Mouse (Mus musculus) ES-CJ7 (cell line): ENCODE measurements around the gene Csk.

ENCODE experiments used
- DNase-seq: peaks from one replicate; pipeline ENCODE4 v3.0.0; 2011; ENCODE audit warnings: low read depth, low spot score

Gene Csk

DNA sequence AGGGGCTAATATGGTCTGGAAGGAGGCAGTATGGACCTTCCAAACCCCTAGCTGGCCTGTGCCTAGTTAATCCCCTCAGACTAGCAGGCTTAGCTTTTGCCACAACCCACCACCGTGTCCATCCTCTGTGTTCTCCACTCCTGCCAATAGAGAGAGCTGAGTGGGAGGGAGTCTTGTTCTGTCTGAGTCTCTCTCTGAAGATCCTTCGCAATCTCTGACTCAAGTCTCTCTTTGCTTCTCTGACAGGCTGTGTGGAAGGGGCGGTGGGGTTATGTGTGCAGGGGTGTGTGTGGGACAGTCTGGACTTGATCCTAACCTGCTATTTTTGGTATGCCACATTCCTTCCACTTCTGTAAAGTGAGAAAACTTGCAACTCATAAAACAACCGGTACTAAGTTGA lies 48.6 kb downstream of the Csk start:
- DNase-seq: no peak

DNA sequence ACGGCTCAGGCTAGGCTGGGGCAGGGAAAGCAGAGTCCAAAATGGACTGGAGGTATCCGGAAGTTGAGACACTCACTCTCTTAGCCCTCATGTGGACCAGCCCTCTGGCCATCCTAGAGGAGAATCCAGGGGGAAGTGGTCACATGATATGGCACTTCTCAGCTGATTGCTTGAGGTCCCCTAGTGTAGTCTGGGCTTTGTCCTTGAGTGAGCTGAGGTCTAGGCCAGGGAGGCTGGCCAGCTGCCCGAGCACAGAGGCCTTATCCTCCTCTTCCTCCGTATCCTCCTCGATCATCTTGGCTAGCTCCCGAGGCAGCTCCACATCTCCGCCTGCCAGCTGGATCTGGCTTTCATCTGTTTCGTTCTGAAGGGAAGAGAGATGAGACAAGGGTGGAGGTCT lies 51.3 kb downstream of the Csk start:
- no peak for DNase-seq

DNA sequence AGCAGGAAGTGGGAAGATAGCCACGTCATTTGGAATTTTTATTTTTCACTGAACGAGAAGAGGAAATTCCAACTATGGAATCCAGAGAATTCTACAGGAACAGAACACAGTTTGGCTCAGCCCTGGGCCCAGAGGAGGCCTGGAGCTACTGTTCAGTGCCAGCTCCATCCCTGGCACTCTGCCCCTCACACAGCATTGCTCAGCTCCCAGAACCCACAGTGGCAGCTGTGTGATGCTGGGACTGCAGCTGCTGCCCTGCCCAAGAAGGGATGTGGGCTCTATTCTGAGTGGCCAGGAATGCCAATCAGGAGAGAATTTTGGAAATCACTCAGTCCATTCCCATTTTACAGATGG lies 52.1 kb downstream of the Csk start:
- no peak for DNase-seq

DNA sequence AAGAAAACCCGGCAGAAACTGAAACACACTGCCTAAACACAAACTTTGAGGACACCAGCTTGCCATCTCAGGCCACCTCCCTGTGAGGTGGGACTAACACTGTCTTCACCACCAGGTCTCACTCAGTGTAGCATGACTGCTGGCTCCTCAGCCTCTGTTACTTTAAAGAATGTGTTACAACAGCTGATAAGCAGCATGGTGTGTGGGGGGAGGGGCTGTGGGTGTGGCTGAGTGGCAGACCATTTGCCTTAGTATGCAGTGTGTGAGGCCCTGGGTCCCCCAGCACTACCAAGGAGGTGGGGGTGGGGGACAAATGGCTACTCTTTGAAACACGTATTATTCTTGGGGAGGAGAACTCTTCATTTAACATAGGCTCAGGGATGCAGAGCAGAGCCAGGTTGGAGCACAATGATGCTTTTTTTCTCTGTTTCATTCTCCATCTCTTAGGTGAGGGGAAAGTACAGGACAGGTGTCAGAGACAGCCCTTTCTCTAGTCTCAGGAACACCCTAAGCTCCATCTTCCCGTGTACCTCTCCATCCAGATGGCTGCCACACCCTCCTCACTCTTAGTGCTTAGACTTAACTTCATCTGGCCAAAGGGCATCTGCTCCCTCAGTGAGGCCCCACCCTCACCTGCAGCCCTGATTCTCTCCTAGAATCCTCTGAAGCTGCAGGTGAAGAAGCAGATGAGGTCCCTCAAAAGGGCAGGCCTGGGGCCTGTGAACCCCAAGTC lies 52.6 kb downstream of the Csk start:
- DNase-seq: peak; percentile 40

DNA sequence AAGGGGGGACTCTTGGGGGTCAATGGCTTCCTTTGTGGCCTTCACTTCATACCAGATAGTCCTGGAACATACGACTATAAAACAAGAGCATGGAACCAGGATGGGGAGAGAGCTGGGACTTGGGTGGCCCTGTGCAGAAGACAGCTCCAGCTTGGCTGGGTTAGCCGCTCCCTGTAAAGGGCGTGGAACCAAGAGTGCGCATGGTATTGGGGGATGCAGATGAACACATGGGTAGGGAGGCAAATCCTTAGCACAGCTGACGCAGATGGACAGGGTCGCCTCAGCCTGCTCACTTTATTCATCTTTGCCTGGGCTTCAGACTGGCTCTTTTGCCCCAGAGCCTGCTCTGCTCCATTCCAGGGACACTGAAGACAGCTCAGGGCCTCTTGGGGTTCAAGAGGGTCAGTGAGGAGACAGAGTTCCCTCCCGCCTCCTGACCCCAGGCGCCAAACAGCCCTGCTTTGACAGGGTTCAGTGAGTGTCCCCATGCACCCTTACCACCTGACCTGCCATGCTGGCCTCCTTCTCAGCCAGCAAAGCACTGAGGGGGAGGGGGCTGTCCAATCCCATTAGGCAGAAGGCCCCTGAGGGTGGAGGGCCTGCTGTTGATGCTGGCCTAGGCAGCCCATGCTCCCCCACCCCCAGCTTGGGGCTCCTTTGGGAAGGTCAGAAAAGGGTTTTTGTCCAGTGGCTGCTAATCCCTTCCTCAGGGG lies 54.4 kb downstream of the Csk start:
- no peak for DNase-seq

DNA sequence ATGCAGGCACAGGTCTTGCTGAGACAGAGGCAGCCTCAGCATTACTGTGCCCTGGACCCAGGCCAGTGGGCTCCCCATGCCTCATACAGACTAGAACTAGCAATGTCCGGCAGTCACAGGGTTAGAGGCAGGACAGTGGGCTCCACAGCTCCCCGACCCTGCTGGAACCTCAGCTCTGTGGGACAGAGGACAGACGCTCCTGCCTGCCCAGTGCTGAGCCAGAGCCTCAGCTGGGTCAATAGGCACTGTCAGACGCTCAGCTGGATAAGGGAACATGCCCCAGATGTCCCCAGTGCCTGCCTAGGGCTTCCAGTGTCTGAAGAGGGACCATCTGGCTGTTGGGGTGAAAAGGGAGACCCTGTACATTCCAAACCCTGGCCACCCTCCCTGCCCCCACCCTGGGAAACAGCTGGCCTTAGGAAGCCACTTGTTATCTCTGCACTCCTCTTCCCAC lies 55.5 kb downstream of the Csk start:
- no peak for DNase-seq

DNA sequence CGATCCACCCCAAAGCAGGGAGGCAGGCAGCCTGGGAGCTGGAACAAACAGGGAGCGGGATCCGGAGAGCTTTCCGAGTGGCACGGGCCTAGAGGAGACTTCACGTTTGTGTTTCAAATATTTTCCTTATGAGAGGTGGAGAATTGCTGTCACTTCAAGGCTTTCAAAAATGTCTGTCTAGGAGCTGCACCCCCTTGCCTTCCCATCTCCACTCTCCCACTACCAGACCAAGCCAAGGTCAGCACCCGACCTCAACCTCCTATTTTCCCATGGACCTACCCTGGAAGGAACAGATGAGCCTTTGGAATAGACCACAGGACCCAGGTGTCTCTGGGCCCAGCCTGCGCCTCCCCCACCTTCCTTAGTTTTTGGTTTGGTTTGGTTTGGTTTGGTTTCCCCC lies 56.2 kb downstream of the Csk start:
- no peak for DNase-seq

DNA sequence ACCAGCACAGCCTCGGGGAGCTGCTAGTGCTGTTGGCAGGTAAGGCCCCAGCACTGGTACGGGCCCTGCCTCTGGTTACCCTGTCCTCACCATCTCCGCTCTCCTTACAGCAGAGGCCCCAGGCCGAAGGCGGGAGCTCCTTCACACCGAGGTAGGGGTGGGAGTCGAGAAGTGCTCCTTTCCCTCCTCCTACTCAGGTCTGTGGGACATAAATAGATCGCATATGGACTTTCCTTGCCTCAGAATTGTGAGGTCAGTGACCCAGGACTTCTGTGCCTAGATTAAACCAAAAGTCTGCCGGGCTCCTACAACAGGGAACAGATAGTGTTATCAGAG lies 59.3 kb downstream of the Csk start:
- no peak for DNase-seq

DNA sequence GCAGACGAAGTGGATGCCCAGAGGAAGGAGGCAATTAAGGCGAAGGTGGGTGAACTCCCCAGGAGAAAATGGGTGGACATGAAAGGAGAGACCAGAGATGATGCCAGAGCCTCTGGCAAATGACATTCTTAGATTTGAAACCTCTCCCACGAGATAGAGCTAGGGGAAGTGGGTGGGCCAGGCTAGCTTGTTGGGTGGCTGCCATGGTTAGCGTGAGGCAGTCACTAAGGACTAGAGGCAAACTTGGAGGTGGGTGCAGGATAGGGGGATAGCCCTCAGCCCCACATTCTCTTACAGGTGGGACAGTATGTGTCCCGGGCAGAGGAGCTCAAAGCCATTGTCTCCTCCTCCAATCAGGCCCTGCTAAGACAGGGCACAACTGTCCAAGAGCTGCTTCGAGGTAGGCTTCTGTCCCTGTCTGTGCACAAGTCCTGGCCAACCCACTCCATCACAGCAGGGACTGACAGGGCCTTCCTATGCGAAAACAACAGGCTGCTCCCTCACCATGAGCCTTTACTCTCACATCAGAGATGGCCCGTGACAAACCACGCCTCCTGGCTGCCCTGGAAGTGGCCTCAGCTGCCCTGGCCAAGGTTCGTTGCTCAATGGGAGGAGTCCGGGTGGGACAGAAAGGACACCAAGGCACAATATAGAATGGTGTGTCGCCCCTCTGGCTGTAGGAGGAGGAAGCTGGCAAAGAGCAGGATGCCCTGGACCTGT lies 59.8 kb downstream of the Csk start:
- DNase-seq: no peak

DNA sequence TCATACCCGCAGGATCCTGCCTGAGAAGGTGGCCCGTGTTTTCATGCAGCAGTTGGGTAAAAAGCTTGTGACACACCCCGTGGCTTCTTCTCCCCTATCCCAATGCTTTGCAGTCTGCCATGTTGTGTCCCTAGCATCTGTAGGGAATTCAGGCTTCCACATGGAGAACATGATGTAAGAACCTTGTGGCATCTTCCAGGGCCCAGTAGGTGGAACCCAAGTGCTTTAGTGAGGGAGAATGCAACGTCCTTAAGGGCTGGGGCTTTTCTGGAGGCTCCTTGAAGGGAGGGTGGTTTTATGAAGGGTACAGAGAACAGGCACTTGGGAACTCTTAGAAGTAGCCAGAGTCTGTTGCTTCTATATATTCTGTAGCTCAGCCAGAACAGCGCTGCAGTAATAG lies 62.7 kb downstream of the Csk start:
- DNase-seq: peak; percentile 50

DNA sequence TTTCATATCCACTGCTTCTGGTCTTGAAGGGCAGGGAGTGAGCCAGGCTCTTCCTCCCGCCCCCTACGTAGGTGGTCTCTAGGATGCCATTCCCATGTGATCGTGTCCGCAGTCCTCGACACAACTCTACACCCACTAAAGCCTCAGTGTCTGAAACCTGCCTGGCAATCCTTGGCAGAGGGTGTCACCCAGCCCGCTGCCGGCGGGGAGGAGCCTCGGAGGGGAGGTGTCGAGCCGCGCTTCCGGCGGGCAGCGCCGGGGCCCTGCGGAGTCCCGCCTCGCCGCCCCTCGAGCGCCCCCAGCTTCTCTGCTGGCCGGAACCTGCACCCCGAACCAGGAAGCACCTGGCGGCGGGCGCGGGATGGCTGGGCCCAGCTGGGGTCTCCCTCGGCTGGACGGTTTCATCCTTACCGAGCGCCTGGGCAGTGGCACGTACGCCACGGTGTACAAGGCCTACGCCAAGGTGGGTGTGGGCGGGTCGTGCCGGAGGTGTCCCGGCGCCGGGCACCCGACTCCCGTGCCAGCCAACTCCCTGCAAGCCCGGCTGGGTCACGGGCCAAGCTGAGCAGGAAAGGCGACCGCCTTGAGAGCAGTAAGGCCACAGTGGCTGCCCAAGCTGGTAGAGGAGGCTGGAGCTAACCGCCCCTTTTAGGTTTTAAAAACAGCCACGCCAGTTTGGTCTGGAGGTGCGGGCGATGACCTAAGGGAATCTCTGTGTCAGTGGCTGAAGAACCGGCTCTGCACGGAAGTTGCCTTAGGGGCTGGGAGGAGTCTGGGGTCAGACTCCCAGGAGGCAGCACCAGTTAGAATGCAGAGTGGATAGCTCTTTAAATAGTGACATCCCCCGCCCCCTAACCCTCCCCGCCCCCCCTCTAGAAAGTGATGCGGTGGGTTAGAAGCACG lies 64.0 kb downstream of the Csk start, which contains the start of gene Ulk3:
Ulk3 (plus strand) TSS at position 229 of the 903 bp plus-strand sequence.
- peak; percentile 84 for DNase-seq

DNA sequence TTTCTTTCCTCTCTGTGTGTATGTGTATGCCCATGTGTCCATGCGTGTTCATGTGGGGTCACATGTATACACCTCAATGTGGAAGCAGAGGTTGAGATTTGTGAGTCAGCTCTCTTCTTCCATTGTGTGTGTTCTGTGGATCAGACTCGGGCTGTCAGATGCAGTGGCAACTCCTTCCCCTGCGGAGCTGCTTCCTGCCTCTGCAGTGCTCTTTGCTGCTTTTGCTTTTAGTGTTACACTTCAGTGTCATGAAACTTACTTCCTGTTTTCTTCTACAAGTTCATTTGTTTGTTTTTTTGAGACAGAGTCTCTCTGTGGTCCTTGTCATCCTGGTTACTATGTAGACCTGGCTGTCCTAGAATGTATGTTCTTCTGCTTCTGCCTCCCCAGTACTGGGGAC lies 68.4 kb downstream of the Csk start:
- no peak for DNase-seq

DNA sequence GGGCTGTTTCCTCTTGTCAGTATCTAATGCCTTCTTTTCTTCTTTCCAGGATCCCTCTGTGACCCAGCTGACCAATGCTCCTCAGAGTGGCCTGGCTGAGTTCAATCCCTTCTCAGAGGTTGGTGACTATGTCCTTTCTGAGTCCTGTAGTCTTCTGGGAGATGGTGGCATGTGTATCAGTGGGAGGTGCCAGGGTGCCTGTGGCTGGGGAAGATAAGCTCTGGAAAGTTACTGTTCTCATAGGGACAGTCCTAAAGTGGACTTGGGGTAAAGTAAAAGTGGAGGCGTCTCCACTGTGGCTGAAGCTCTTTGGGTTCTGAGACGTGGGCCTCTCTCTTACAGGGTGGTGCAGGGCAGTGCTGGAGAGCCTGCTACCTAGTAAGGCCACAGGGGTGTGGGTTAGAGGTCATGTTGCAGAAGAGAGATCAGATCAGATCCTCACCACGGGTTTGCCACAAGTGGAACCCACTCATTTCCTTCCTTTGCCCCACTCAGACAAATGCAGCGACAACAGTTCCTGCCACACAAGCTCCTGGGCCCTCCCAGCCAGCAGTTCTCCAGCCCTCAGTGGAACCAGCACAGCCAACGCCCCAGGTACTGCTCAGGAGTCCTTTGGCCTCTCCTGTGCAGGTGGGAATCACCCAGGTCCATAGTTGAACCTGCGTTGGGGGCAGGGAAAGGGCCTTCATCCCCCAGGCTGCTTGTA lies 76.1 kb downstream of the Csk start:
- DNase-seq: no peak
